Mouse (Mus musculus) lung, adult 2 months (tissue): ENCODE data around the gene Ap5s1.

Source experiments
- CTCF ChIP-seq: fragments of 200-500 bp; IDR thresholded peaks from 2 replicates; pipeline ENCODE4 v1.5.1; 2011; ENCODE audit warnings: mild to moderate bottlenecking, low read length, control low read depth; ENCODE audit not compliant: insufficient read depth
- POLR2A ChIP-seq: fragments of 200-500 bp; IDR thresholded peaks from 2 replicates; pipeline ENCODE4 v1.6.1; 2011; ENCODE audit warnings: low read depth, mild to moderate bottlenecking, control low read depth, low read length, borderline replicate concordance; ENCODE audit errors: extremely low read depth

DNA sequence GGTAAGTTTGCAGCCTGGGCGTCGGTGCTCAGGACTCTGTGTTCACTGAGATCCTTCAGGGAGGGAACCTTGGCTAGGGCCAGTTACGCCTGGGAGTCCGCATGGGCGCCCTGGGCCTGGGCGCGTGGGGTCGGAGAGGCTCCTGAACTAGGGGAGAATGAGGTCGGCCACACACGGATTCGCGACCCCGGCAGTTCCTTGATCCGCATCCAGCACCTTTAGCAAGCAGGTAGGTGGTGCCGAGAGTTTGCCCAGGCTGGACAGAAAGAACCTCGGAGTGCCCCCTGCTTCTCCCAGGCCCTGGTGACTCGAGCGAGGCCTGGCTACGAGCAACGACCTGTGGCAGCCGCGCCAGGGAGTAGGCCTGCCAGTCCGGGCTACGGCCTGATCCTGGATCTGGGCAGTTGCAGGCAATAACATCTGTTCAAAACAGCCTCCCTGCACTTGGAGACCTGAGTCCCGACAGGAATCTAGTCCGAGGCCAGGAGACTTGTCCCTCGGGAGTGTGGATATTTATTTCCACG is 27.3 kb downstream of the Ap5s1 start:
- TF ChIP-seq POLR2A (no peak), CTCF (no peak)
